Mouse (Mus musculus) MEL (cell line): ENCODE data around the gene Kmt5c. TPM values are rescaled to one million over a fixed set of nuclear protein-coding genes. Genes with fewer than 3 reads are reported as not detected.

ENCODE experiments used
- DNase-seq: peaks from one replicate; pipeline ENCODE4 v3.0.0; 2011; ENCODE audit warnings: low read depth, low spot score
- H3K27ac ChIP-seq: 2 replicates; pipeline ENCODE4 v1.5.1; 2012; ENCODE audit warnings: low read depth, mild to moderate bottlenecking, control low read depth, low read length, moderate library complexity; ENCODE audit not compliant: control insufficient read depth
- H3K27me3 ChIP-seq, 2 experiments: fragments of 150-350 bp in 1 of 2; sonication (generic) in 1 of 2; 2 replicates each; pipeline ENCODE4 v1.6.1; 2012; ENCODE audit warnings: low read length in 2 of 2, mild to moderate bottlenecking in 2 of 2, improper control_type of control experiment in 1 of 2, moderate library complexity in 1 of 2; ENCODE audit not compliant: insufficient read depth in 2 of 2, control insufficient read depth in 1 of 2
- H3K36me3 ChIP-seq, 2 experiments: 2 replicates each; pipeline ENCODE4 v1.6.1; 2012 to 2014; ENCODE audit warnings: low read length in 2 of 2, improper control_type of control experiment in 1 of 2, inconsistent platforms in 1 of 2, mild to moderate bottlenecking in 1 of 2; ENCODE audit not compliant: insufficient read depth in 2 of 2, control insufficient read depth in 1 of 2
- H3K4me1 ChIP-seq, 2 experiments: fragments of 150-350 bp in 1 of 2; sonication (generic) in 1 of 2; 2 replicates each; pipeline ENCODE4 v1.6.1; 2012; ENCODE audit warnings: low read length in 2 of 2, improper control_type of control experiment in 1 of 2, mild to moderate bottlenecking in 1 of 2; ENCODE audit not compliant: insufficient read depth in 2 of 2, control insufficient read depth in 1 of 2
- H3K4me3 ChIP-seq, 2 experiments: fragments of 150-350 bp in 1 of 2; sonication (generic) in 1 of 2; 2 replicates each; pipeline ENCODE4 v1.5.1; 2012; ENCODE audit warnings: low read depth in 2 of 2, low read length in 2 of 2, mild to moderate bottlenecking in 2 of 2, moderate library complexity in 2 of 2, control low read depth in 1 of 2, improper control_type of control experiment in 1 of 2; ENCODE audit not compliant: control insufficient read depth in 1 of 2, insufficient read depth in 1 of 2
- H3K79me2 ChIP-seq: 2 replicates; pipeline ENCODE4 v1.6.1; 2012; ENCODE audit warnings: mild to moderate bottlenecking, low read length, moderate library complexity; ENCODE audit not compliant: control insufficient read depth, poor library complexity, insufficient read depth
- H3K9ac ChIP-seq: 2 replicates; pipeline ENCODE4 v1.6.1; 2012; ENCODE audit warnings: low read depth, mild to moderate bottlenecking, control low read depth, low read length, moderate library complexity; ENCODE audit not compliant: control insufficient read depth, poor library complexity, severe bottlenecking
- H3K9me3 ChIP-seq: fragments of 150-350 bp; sonication (generic); replicated peaks from 2 replicates; pipeline ENCODE4 v1.6.1; 2012; ENCODE audit warnings: mild to moderate bottlenecking, low read length, improper control_type of control experiment, moderate library complexity; ENCODE audit not compliant: insufficient read depth
- BHLHE40 ChIP-seq: IDR thresholded peaks from 2 replicates; pipeline ENCODE4 v1.6.1; 2012; ENCODE audit warnings: low read depth, mild to moderate bottlenecking, inconsistent platforms, low read length, improper control_type of control experiment, borderline replicate concordance
- E2F4 ChIP-seq: IDR thresholded peaks from 2 replicates; pipeline ENCODE4 v1.6.1; 2011; ENCODE audit warnings: low read depth, low read length, improper control_type of control experiment, borderline replicate concordance
- GABPA ChIP-seq: IDR thresholded peaks from 2 replicates; pipeline ENCODE4 v1.6.1; 2012; ENCODE audit warnings: low read depth, mild to moderate bottlenecking, inconsistent platforms, low read length, improper control_type of control experiment, moderate library complexity
- HCFC1 ChIP-seq: IDR thresholded peaks from 2 replicates; pipeline ENCODE4 v1.6.1; 2012; ENCODE audit warnings: low read depth, mild to moderate bottlenecking, inconsistent platforms, low read length, improper control_type of control experiment, moderate library complexity
- KAT2A ChIP-seq: conservative IDR thresholded peaks from 2 replicates; pipeline ENCODE4 v1.6.1; 2012; ENCODE audit warnings: low read depth, low read length, improper control_type of control experiment, inconsistent platforms
- MAX ChIP-seq: IDR thresholded peaks from 2 replicates; pipeline ENCODE4 v1.6.1; 2011; ENCODE audit warnings: low read length, improper control_type of control experiment
- MAZ ChIP-seq: IDR thresholded peaks from 2 replicates; pipeline ENCODE4 v1.6.1; 2012; ENCODE audit warnings: low read depth, mild to moderate bottlenecking, inconsistent platforms, low read length, improper control_type of control experiment
- MXI1 ChIP-seq: IDR thresholded peaks from 2 replicates; pipeline ENCODE4 v1.6.1; 2011; ENCODE audit warnings: mild to moderate bottlenecking, low read depth, low read length, improper control_type of control experiment
- NELFE ChIP-seq: IDR thresholded peaks from 2 replicates; pipeline ENCODE4 v1.6.1; 2011; ENCODE audit warnings: low read depth, low read length, improper control_type of control experiment
- NRF1 ChIP-seq: IDR thresholded peaks from 2 replicates; pipeline ENCODE4 v1.6.1; 2014; ENCODE audit warnings: low read depth, mild to moderate bottlenecking, inconsistent platforms, low read length, improper control_type of control experiment, moderate library complexity; ENCODE audit not compliant: poor library complexity, insufficient read depth, severe bottlenecking
- POLR2A ChIP-seq, 2 experiments: IDR thresholded peaks; 2 replicates each; pipeline ENCODE4 v1.6.1; 2011 to 2012; ENCODE audit warnings: low read length in 2 of 2, mild to moderate bottlenecking in 2 of 2, control low read depth in 1 of 2, improper control_type of control experiment in 1 of 2, low read depth in 1 of 2, moderate library complexity in 1 of 2; ENCODE audit not compliant: control insufficient read depth in 1 of 2, insufficient read depth in 1 of 2, poor library complexity in 1 of 2
- POLR2AphosphoS2 ChIP-seq: IDR thresholded peaks from 2 replicates; pipeline ENCODE4 v1.6.1; 2011; ENCODE audit warnings: low read length, improper control_type of control experiment
- POLR2AphosphoS5 ChIP-seq: IDR thresholded peaks from 2 replicates; pipeline ENCODE4 v1.6.1; 2012; ENCODE audit warnings: low read depth, borderline replicate concordance, mild to moderate bottlenecking, inconsistent platforms, low read length, moderate library complexity, mixed read lengths
- RCOR1 ChIP-seq: IDR thresholded peaks from 2 replicates; pipeline ENCODE4 v1.6.1; 2012; ENCODE audit warnings: low read depth, mild to moderate bottlenecking, inconsistent platforms, low read length, improper control_type of control experiment
- SIN3A ChIP-seq: IDR thresholded peaks from 2 replicates; pipeline ENCODE4 v1.6.1; 2012; ENCODE audit warnings: low read length, improper control_type of control experiment, inconsistent platforms
- SMC3 ChIP-seq: IDR thresholded peaks from 2 replicates; pipeline ENCODE4 v1.6.1; 2011; ENCODE audit warnings: low read depth, low read length, improper control_type of control experiment
- TAL1 ChIP-seq: IDR thresholded peaks from 2 replicates; pipeline ENCODE4 v1.6.1; 2012; ENCODE audit warnings: mild to moderate bottlenecking, inconsistent platforms, low read length, moderate library complexity, mixed read lengths
- UBTF ChIP-seq: IDR thresholded peaks from 2 replicates; pipeline ENCODE4 v1.6.1; 2012; ENCODE audit warnings: low read depth, mild to moderate bottlenecking, inconsistent platforms, low read length, improper control_type of control experiment, moderate library complexity, borderline replicate concordance; ENCODE audit not compliant: insufficient read depth
- USF1 ChIP-seq: IDR thresholded peaks from 2 replicates; pipeline ENCODE4 v1.6.1; 2014; ENCODE audit warnings: low read depth, mild to moderate bottlenecking, inconsistent platforms, low read length, improper control_type of control experiment, moderate library complexity
- ZKSCAN1 ChIP-seq: IDR thresholded peaks from 2 replicates; pipeline ENCODE4 v1.6.1; 2012; ENCODE audit warnings: low read depth, mild to moderate bottlenecking, inconsistent platforms, low read length, improper control_type of control experiment, moderate library complexity
- ZMIZ1 ChIP-seq: IDR thresholded peaks from 2 replicates; pipeline ENCODE4 v1.6.1; 2012; ENCODE audit warnings: low read depth, mild to moderate bottlenecking, inconsistent platforms, low read length, improper control_type of control experiment, moderate library complexity
- polyA plus RNA-seq, 2 experiments: library from polyadenylated mRNA; stranded (reverse) in 1 of 2; unstranded in 1 of 2; fragments of >175 nt in 1 of 2; fragments of >200 nt in 1 of 2; gene quantifications; 2 replicates each; pipeline versions ENCODE4 v1.2.1 to v1.2.4; 2012; ENCODE audit warnings: low replicate concordance in 2 of 2, low read depth in 1 of 2; ENCODE audit not compliant: insufficient read length in 2 of 2, insufficient read depth in 1 of 2, missing spikeins in 1 of 2
- total RNA-seq: library from RNA; depleted of rRNA; stranded (reverse); fragments of 300-350 nt; gene quantifications from 2 replicates; pipeline ENCODE4 v1.2.3, GENCODE M21; 2012

Kmt5c gene
- total and polyA plus RNA-seq, 3 experiments, result 21.8 to 60.2 TPM; not detected in 1

DNA sequence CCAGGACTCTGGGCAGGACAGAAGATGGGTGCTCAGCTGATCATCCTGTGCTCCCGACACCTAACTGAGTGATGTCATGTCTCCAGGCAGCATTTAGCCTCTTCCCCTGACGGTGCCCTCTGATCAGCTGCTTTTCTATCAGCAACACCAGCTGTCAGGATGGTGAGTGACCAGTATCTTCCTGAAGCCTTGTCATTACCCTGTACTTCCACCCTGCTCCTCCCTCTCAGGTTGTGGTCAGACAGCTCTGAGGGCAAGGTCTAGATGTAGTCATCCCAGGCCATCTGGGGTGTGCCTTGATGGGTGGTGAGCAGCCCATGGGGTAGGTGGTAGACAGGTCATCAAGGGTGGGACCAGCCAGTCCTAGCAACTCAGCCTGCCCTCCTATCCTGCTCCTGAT is 9.3 kb downstream of the Kmt5c start:
- TF ChIP-seq TAL1 (no peak), MAZ (no peak), BHLHE40 (no peak), SMC3 (no peak), POLR2AphosphoS5 (no peak), NRF1 (no peak)
- TF ChIP-seq, all 39 proteins: peak for 0
- no peaks in the 10 kb centered on the region for H3K9me3 ChIP-seq
- H3K79me2 ChIP-seq, result no peaks in the 10 kb centered on the region; the same call in 1 of the 2 replicates
- H3K9ac ChIP-seq, result no peak overlapping the region
- no peaks in the 10 kb centered on the region for H3K36me3 ChIP-seq
- no peak for DNase-seq
- peaks cover 0 to 13% of the 10 kb centered on the region in 2 experiments; a peak in 3 of 4 replicates for H3K4me1 ChIP-seq
- H3K4me3 ChIP-seq, result no peak overlapping the region
- H3K27me3 ChIP-seq, result no peaks in the 10 kb centered on the region
- no peak overlapping the region for H3K27ac ChIP-seq

DNA sequence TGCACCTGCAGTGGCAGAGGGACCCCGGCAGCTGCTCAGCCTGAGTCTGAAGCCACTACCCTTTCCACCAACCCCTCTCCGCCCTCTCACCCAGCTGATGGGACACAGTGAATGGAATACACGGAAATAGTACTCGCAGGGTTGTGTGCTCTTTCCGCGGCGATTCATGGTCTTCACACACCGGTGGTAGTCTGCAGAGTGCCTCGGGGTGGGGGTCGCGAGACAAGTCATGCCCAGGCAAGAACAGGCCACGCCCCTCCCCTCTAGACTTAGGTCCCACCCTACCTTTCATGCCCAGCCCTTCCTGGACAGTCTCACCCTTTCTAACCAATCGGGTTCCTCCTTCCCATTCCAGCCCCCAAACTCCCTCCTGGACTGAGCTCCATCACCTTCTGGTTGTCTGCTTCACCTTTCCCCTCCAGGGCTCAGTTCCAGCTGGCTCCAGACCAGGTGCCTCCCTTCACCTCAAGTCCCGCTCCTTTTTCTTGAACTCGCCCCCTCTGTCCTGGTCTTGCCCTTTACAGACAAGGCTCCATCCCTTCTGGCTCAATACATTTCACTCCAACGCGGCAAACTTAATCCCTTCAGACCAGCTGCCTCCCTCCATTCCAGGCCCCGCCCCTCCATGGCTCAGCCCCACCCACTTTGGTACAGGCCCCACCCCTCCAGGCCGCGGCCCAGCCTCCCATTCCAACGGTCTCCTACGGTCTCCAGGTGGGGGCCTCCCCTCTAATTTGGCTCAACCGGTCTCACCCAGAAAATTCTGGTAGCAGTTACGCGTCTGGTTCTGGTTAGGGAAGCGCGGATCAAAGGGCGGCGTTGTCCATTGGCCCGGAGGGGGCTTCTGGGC is 12.3 kb downstream of the Kmt5c start:
- no peaks in the 10 kb centered on the region for H3K27me3 ChIP-seq
- peaks cover 0 to 13% of the 10 kb centered on the region in 2 experiments; a peak in 3 of 4 replicates for H3K4me1 ChIP-seq
- no peaks in the 10 kb centered on the region for H3K36me3 ChIP-seq
- H3K9me3 ChIP-seq, result no peaks in the 10 kb centered on the region
- H3K27ac ChIP-seq, result peak overlapping the region; percentile 33
- H3K9ac ChIP-seq, result peak overlapping the region; percentile 65
- no peaks in the 10 kb centered on the region; the same call in 1 of the 2 replicates for H3K79me2 ChIP-seq
- TF ChIP-seq KAT2A (no peak), POLR2AphosphoS5 (peak; percentile 80; the same call in 1 of the 2 replicates)
- peak overlapping the region; percentile 60 to 94 for H3K4me3 ChIP-seq
- DNase-seq, result peak; percentile 79

DNA sequence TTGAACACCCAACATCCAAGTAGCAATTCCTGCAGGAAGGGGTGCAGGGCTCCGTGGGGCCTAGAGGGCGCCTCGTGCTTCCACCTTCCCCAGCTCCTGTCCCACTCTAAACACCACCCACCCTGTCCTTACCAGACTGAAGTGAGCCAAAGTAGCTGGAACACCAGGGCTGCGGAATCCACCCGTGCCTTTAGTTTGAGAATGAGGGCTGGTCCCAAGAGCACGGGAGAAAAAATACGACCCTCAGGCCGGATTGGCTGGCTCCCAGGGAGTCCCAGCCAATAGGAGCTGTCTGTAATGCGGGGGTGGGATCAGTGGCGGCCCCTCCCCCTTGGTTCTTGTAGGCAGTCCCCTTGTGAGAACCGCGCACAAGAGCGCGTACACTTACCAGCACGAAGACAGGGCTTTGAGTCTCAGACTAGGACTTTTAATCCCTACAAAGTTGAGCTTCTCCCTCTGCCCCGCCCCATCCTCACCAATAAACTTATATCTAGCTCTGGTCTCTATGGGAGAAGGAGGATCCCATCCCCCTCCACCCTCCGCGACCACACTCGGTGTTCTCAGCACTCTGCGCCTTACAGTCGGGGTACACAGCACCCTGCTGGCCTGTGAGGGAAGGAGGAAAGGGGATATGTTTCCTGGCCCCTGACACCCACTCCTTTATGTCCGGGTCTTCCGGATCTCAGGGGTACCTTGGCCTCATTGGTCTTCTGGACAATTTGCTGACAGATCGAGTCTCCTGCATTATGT is 13.1 kb downstream of the Kmt5c start, which contains the start of gene Cox6b2:
Cox6b2 (minus strand) TSS at position 274 of the 750 bp plus-strand sequence.
- DNase-seq, result peak; percentile 98
- peak within 1 kb of the TSS; percentile 65 for H3K9ac ChIP-seq
- H3K36me3 ChIP-seq, result no peaks in the 10 kb centered on the region
- H3K4me1 ChIP-seq, result peaks cover 0 to 8% of the 10 kb centered on the region in 2 experiments; a peak in 3 of 4 replicates
- peak within 1 kb of the TSS; percentile 60 to 94 for H3K4me3 ChIP-seq
- peak within 1 kb of the TSS; percentile 33 for H3K27ac ChIP-seq
- no peaks in the 10 kb centered on the region; a peak in 1 of 4 replicates for H3K27me3 ChIP-seq
- H3K79me2 ChIP-seq, result no peaks in the 10 kb centered on the region; the same call in 1 of the 2 replicates
- no peaks in the 10 kb centered on the region for H3K9me3 ChIP-seq
- TF ChIP-seq POLR2A (IDR thresholded peaks at IDR 0.05; ENCODE audit: control insufficient read depth in 1 of 2, insufficient read depth in 1 of 2, low read depth in 1 of 2, low read length in 2 of 2, poor library complexity in 1 of 2) (peak; percentile 62 to 92; a peak in 3 of 4 replicates), TAL1 (no peak), SIN3A (peak; percentile 82), HCFC1 (peak; percentile 20; the same call in 1 of the 2 replicates), KAT2A (no peak; the same call in 1 of the 2 replicates), UBTF (no peak), NELFE (peak; percentile 74), MXI1 (peak; percentile 41; the same call in 1 of the 2 replicates), MAX (peak; percentile 78), ZKSCAN1 (no peak), USF1 (no peak), BHLHE40 (no peak), ZMIZ1 (peak; percentile 90), GABPA (no peak), POLR2AphosphoS2 (peak; percentile 84; the same call in 1 of the 2 replicates), RCOR1 (no peak), E2F4 (no peak)
